ENCODE assay signal across 10 mouse cellular contexts in the genomic region with DNA sequence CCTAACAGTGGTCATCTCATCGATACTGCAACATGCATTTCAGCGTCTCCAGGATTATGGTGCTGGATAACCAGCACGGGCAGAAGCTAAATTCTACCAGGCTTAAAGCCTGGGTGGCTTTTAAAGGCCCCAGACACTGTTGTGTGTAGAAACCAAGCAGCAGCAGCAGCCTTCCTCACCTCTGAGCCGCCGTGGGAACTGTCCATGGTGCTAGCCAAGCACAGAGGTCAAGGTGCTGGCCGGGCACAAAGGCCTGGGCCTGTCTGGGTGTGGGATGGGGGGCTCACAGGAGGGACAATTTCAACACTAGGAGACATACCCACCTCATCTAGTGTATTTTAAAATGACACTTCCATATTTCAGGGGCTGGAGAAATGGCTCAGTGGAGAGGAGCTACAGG. TPM values are rescaled to one million over a fixed set of nuclear protein-coding genes. Genes with fewer than 3 reads are reported as not detected.
A peak's percentile ranks its signal among the peaks of the same experiment; 100 is the strongest.
DNase-seq lines count a peak whose midpoint lies in the region; ATAC-seq lines count a peak whose summit lies in the region.
"Had no signal": no experiment of that assay in that cellular context is flagged by ENCODE, and none has a peak within 500 bp of the region (broad histone marks: within the 10 kb centered on the region; RNA-seq: fewer than 3 reads in every experiment).

No protein-coding gene starts in this region.

- DNase-seq in kidney, adult 9 months: peak; percentile 15
- DNase-seq in ES-CJ7 (ENCODE audit: low read depth, low spot score): peak; percentile 28
- peak; percentile 54 for DNase-seq in adipocyte (ENCODE audit: low spot score)
- DNase-seq in kidney, postnatal 4 days: peak; percentile 82 to 83
- no peak for DNase-seq in left cerebral cortex, postnatal 36 days (ENCODE audit: low spot score in 2 of 2)

- no peak overlapping the region for H3K4me3 ChIP-seq in kidney, embryonic 14.5 days (ENCODE audit: low read length)
- H3K4me3 ChIP-seq in intestine, embryonic 15.5 days (replicated peaks): no peak overlapping the region

- intact Hi-C loops in left cerebral cortex, postnatal 36 days (cut with DNase I): no loop called here

- H3K36me3 ChIP-seq in kidney, embryonic 14.5 days (ENCODE audit: control insufficient read depth, insufficient read depth, low read length): no peaks in the 10 kb centered on the region
- no peaks in the 10 kb centered on the region for H3K36me3 ChIP-seq in intestine, embryonic 15.5 days

- H3K9me3 ChIP-seq in kidney, embryonic 14.5 days (ENCODE audit: control insufficient read depth, low read length): no peaks in the 10 kb centered on the region
- no peaks in the 10 kb centered on the region for H3K9me3 ChIP-seq in intestine, embryonic 15.5 days

- no peak overlapping the region for H3K27ac ChIP-seq in kidney, embryonic 14.5 days (ENCODE audit: low read depth, low read length)
- H3K27ac ChIP-seq in intestine, embryonic 15.5 days: no peak overlapping the region
- H3K27ac ChIP-seq: liver, embryonic 14.5 days had no signal

- H3K4me2 ChIP-seq in kidney, embryonic 14.5 days (replicated peaks; ENCODE audit: low read depth, low read length): no peak overlapping the region
- H3K4me2 ChIP-seq in intestine, embryonic 15.5 days (replicated peaks): no peak overlapping the region

- H3K27me3 ChIP-seq in kidney, embryonic 14.5 days (ENCODE audit: control insufficient read depth, insufficient read depth, low read length): no peaks in the 10 kb centered on the region
- no peaks in the 10 kb centered on the region; the same call in 1 of the 2 replicates for H3K27me3 ChIP-seq in intestine, embryonic 15.5 days (replicated peaks)

- no peaks in the 10 kb centered on the region for H3K4me1 ChIP-seq in kidney, embryonic 14.5 days (ENCODE audit: control insufficient read depth, insufficient read depth, low read length)
- H3K4me1 ChIP-seq in intestine, embryonic 15.5 days (replicated peaks): no peaks in the 10 kb centered on the region

- H3K9ac ChIP-seq in kidney, embryonic 14.5 days (ENCODE audit: low read depth, low read length): no peak overlapping the region
- H3K9ac ChIP-seq in intestine, embryonic 15.5 days: no peak overlapping the region
- H3K9ac ChIP-seq: liver, embryonic 14.5 days had no signal

- ATAC-seq in kidney, embryonic 14.5 days (ENCODE audit: low FRiP score, low TSS enrichment): no peak
- ATAC-seq in intestine, embryonic 15.5 days: no peak
- ATAC-seq: inflammation-experienced regulatory T-cells, adult 6 months had no signal

- 30% methylated on average over 6 of the region's 6 CpGs for WGBS in kidney, embryonic 14.5 days
- 28% methylated on average over 6 of the region's 6 CpGs for WGBS in intestine, embryonic 15.5 days

RNA-seq across cellular contexts. Expression of gene Rims4, which starts 29.1 kb away (rescaled TPM):
- 0.51 and 0.70 TPM in 2 replicates for polyA plus RNA-seq in kidney, embryonic 14.5 days (2014; fragmentation: Nextera tagmentation; extraction: Ambion mirVana)
- total RNA-seq in left cerebral cortex, postnatal 36 days (2021): 10 to 100 TPM; 86.6 to 94.5 TPM
- polyA plus RNA-seq in intestine, embryonic 15.5 days (2015; fragmentation: Nextera tagmentation; extraction: Ambion mirVana): 0.90 and 1.3 TPM in 2 replicates
- polyA plus RNA-seq: inflammation-experienced regulatory T-cells, adult 6 months had no signal

RNA-seq across cellular contexts. Expression of gene Kcnk15, which starts 36.0 kb away (rescaled TPM):
- polyA plus RNA-seq in kidney, embryonic 14.5 days (2014; fragmentation: Nextera tagmentation; extraction: Ambion mirVana): not detected in 2 replicates
- under 1 TPM in 1 of 2 experiments, not detected in 1; 0.54 TPM for total RNA-seq in left cerebral cortex, postnatal 36 days (2021)
- polyA plus RNA-seq in intestine, embryonic 15.5 days (2015; fragmentation: Nextera tagmentation; extraction: Ambion mirVana): not detected in 2 replicates
- total RNA-seq: gastrocnemius, postnatal 4 days had no signal
- polyA plus RNA-seq: inflammation-experienced regulatory T-cells, adult 6 months; liver, embryonic 14.5 days had no signal

Comparison
In these comparisons a context has a peak if more than half of its experiments do, and no peak if none do; other contexts are left out.
1. DNase-seq: peak in kidney, adult 9 months (single experiment), ES-CJ7 (single experiment), adipocyte (single experiment) and kidney, postnatal 4 days (2 of 2); none in left cerebral cortex, postnatal 36 days (0 of 2).